Mouse (Mus musculus): ENCODE data around the gene Tenm2. TPM values are rescaled to one million over a fixed set of nuclear protein-coding genes. Genes with fewer than 3 reads are reported as not detected.

Gene Tenm2
- total and polyA plus RNA-seq, 3 experiments = not detected

- no peak overlapping the region for H3K4me3 ChIP-seq (ENCODE audit: control insufficient read depth in 1 of 2, insufficient read depth in 1 of 2, low read depth in 2 of 2, low read length in 2 of 2)
- H3K27me3 ChIP-seq (ENCODE audit: control insufficient read depth in 1 of 2, insufficient read depth in 2 of 2, low read length in 2 of 2) = no peaks in the 10 kb centered on the region
- H3K36me3 ChIP-seq (ENCODE audit: control insufficient read depth in 1 of 2, insufficient read depth in 2 of 2, low read length in 2 of 2) = no peaks in the 10 kb centered on the region
- no peak for DNase-seq (ENCODE audit: low read depth, low spot score)
- H3K79me2 ChIP-seq (ENCODE audit: control insufficient read depth, insufficient read depth, low read length, poor library complexity) = no peaks in the 10 kb centered on the region
- no peak overlapping the region for H3K9ac ChIP-seq (ENCODE audit: control insufficient read depth, low read depth, low read length, poor library complexity, severe bottlenecking)
- H3K27ac ChIP-seq (ENCODE audit: control insufficient read depth, low read depth, low read length) = no peak overlapping the region
- no peaks in the 10 kb centered on the region for H3K9me3 ChIP-seq (replicated peaks; ENCODE audit: insufficient read depth, low read length)
- TF ChIP-seq GABPA (IDR thresholded peaks at IDR 0.05; ENCODE audit: low read depth, low read length) (no peak), MYB (IDR thresholded peaks at IDR 0.05; ENCODE audit: low read depth, low read length) (no peak), NELFE (IDR thresholded peaks at IDR 0.05; ENCODE audit: low read depth, low read length) (no peak), SIN3A (IDR thresholded peaks at IDR 0.05; ENCODE audit: low read length) (no peak), USF1 (IDR thresholded peaks at IDR 0.05; ENCODE audit: low read depth, low read length) (no peak), POLR2A (IDR thresholded peaks at IDR 0.05; ENCODE audit: control insufficient read depth in 1 of 2, insufficient read depth in 1 of 2, low read depth in 1 of 2, low read length in 2 of 2, poor library complexity in 1 of 2) (no peak), POLR2AphosphoS2 (IDR thresholded peaks at IDR 0.05; ENCODE audit: low read length) (no peak), TAL1 (IDR thresholded peaks at IDR 0.05; ENCODE audit: low read length) (no peak), JUND (IDR thresholded peaks at IDR 0.05; ENCODE audit: low read depth, low read length) (no peak), GATA1 (IDR thresholded peaks at IDR 0.05; ENCODE audit: low read depth, low read length) (no peak), MAFK (IDR thresholded peaks at IDR 0.05; ENCODE audit: borderline replicate concordance, low read depth, low read length) (no peak), ZNF384 (IDR thresholded peaks at IDR 0.05; ENCODE audit: low read depth, low read length) (no peak)
- H3K4me1 ChIP-seq (ENCODE audit: control insufficient read depth in 1 of 2, insufficient read depth in 2 of 2, low read length in 2 of 2) = no peaks in the 10 kb centered on the region
These were observed 1098.5 kb downstream of the Tenm2 start for GRCm38 (mm10) chr11:36137276-36137675.

- DNase-seq (ENCODE audit: low read depth, low spot score) = no peak
- Histone ChIP-seq H3K27ac (ENCODE audit: control insufficient read depth, low read depth, low read length) (no peak overlapping the region), H3K27me3 (ENCODE audit: control insufficient read depth in 1 of 2, insufficient read depth in 2 of 2, low read length in 2 of 2) (no peaks in the 10 kb centered on the region), H3K79me2 (ENCODE audit: control insufficient read depth, insufficient read depth, low read length, poor library complexity) (no peaks in the 10 kb centered on the region), H3K4me3 (ENCODE audit: control insufficient read depth in 1 of 2, insufficient read depth in 1 of 2, low read depth in 2 of 2, low read length in 2 of 2) (no peak overlapping the region), H3K36me3 (ENCODE audit: control insufficient read depth in 1 of 2, insufficient read depth in 2 of 2, low read length in 2 of 2) (no peaks in the 10 kb centered on the region), H3K9ac (ENCODE audit: control insufficient read depth, low read depth, low read length, poor library complexity, severe bottlenecking) (no peak overlapping the region), H3K9me3 (replicated peaks; ENCODE audit: insufficient read depth, low read length) (no peaks in the 10 kb centered on the region), H3K4me1 (ENCODE audit: control insufficient read depth in 1 of 2, insufficient read depth in 2 of 2, low read length in 2 of 2) (no peaks in the 10 kb centered on the region)
- TF ChIP-seq POLR2A (IDR thresholded peaks at IDR 0.05; ENCODE audit: control insufficient read depth in 1 of 2, insufficient read depth in 1 of 2, low read depth in 1 of 2, low read length in 2 of 2, poor library complexity in 1 of 2) (no peak), POLR2AphosphoS2 (IDR thresholded peaks at IDR 0.05; ENCODE audit: low read length) (no peak), ZNF384 (IDR thresholded peaks at IDR 0.05; ENCODE audit: low read depth, low read length) (no peak), SIN3A (IDR thresholded peaks at IDR 0.05; ENCODE audit: low read length) (no peak), ETS1 (IDR thresholded peaks at IDR 0.05; ENCODE audit: low read depth, low read length) (no peak), POLR2AphosphoS5 (IDR thresholded peaks at IDR 0.05; ENCODE audit: borderline replicate concordance, low read depth, low read length) (no peak), RCOR1 (IDR thresholded peaks at IDR 0.05; ENCODE audit: low read depth, low read length) (no peak)
These were observed 1101.1 kb downstream of the Tenm2 start for GRCm38 (mm10) chr11:36134645-36135044.

DNA sequence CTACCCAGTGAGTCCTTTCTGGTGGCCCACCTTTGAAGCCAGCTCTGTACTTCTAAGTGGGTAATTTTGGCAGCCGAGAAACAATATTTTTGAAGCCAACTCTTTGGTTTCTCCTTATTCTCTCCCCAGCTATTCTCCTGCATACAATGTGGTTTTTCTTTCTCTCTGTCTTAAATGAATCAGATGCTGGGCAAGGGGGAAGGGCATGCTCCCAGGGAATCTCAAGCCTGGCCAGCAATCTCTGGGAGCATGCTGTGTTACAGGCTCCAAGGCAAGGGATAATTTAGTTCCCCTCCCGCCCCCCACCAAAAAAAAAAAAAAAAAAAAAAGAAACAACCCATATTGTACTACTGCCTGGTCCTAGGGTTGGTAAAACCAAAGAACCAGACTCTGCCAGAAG is 1112.5 kb downstream of the Tenm2 start:
- H3K9ac ChIP-seq (ENCODE audit: control insufficient read depth, low read depth, low read length, poor library complexity, severe bottlenecking) = no peak overlapping the region
- no peaks in the 10 kb centered on the region for H3K36me3 ChIP-seq (ENCODE audit: control insufficient read depth in 1 of 2, insufficient read depth in 2 of 2, low read length in 2 of 2)
- no peaks in the 10 kb centered on the region for H3K4me1 ChIP-seq (ENCODE audit: control insufficient read depth in 1 of 2, insufficient read depth in 2 of 2, low read length in 2 of 2)
- H3K27ac ChIP-seq (ENCODE audit: control insufficient read depth, low read depth, low read length) = no peak overlapping the region
- H3K9me3 ChIP-seq (replicated peaks; ENCODE audit: insufficient read depth, low read length) = no peaks in the 10 kb centered on the region
- DNase-seq (ENCODE audit: low read depth, low spot score) = no peak
- no peaks in the 10 kb centered on the region; a peak in 1 of 4 replicates for H3K27me3 ChIP-seq (ENCODE audit: control insufficient read depth in 1 of 2, insufficient read depth in 2 of 2, low read length in 2 of 2)
- H3K4me3 ChIP-seq (ENCODE audit: control insufficient read depth in 1 of 2, insufficient read depth in 1 of 2, low read depth in 2 of 2, low read length in 2 of 2) = no peak overlapping the region
- no peaks in the 10 kb centered on the region for H3K79me2 ChIP-seq (ENCODE audit: control insufficient read depth, insufficient read depth, low read length, poor library complexity)
- TF ChIP-seq ZKSCAN1 (IDR thresholded peaks at IDR 0.05; ENCODE audit: low read depth, low read length) (no peak), RCOR1 (IDR thresholded peaks at IDR 0.05; ENCODE audit: low read depth, low read length) (no peak), KAT2A (conservative IDR thresholded peaks at IDR 0.05; ENCODE audit: low read depth, low read length) (no peak), POLR2AphosphoS5 (IDR thresholded peaks at IDR 0.05; ENCODE audit: borderline replicate concordance, low read depth, low read length) (no peak), SIN3A (IDR thresholded peaks at IDR 0.05; ENCODE audit: low read length) (no peak), POLR2A (IDR thresholded peaks at IDR 0.05; ENCODE audit: control insufficient read depth in 1 of 2, insufficient read depth in 1 of 2, low read depth in 1 of 2, low read length in 2 of 2, poor library complexity in 1 of 2) (no peak), EP300 (IDR thresholded peaks at IDR 0.05; ENCODE audit: low read depth in 1 of 2, low read length in 2 of 2) (no peak), ZNF384 (IDR thresholded peaks at IDR 0.05; ENCODE audit: low read depth, low read length) (no peak), CTCF (IDR thresholded peaks at IDR 0.05 in 2 of 3, conservative IDR thresholded peaks at IDR 0.05 in 1 of 3; ENCODE audit: control insufficient read depth in 1 of 3, insufficient read depth in 1 of 3, low read depth in 2 of 3, low read length in 3 of 3, poor library complexity in 1 of 3, severe bottlenecking in 1 of 3) (no peak), NELFE (IDR thresholded peaks at IDR 0.05; ENCODE audit: low read depth, low read length) (no peak), CHD1 (IDR thresholded peaks at IDR 0.05; ENCODE audit: low read depth, low read length) (no peak), USF1 (IDR thresholded peaks at IDR 0.05; ENCODE audit: low read depth, low read length) (no peak), UBTF (IDR thresholded peaks at IDR 0.05; ENCODE audit: borderline replicate concordance, insufficient read depth, low read depth, low read length) (no peak), ELF1 (IDR thresholded peaks at IDR 0.05; ENCODE audit: low read depth, low read length) (no peak), USF2 (IDR thresholded peaks at IDR 0.05; ENCODE audit: borderline replicate concordance in 1 of 2, insufficient read depth in 1 of 2, low read depth in 1 of 2, low read length in 2 of 2) (no peak), CHD2 (IDR thresholded peaks at IDR 0.05; ENCODE audit: low read length) (no peak), MYC (IDR thresholded peaks at IDR 0.05; ENCODE audit: low read depth, low read length) (no peak)

All from MEL (cell line).